Mouse (Mus musculus) forebrain, postnatal 0 days (tissue): ENCODE measurements at regions not wholly inside any gene's neighbourhood (a gene's known extent, or its start where the extent isn't known, plus 50 kb on each side); places are given as distances from the start of the nearest gene placed in this dataset.
A peak's percentile ranks its signal among the peaks of the same experiment; 100 is the strongest.

Source experiments
- ATAC-seq: fragments of 200-750 bp; cut with Nextera tagmentation; 2 replicates; pipeline ENCODE4 v1.8.0; 2017; ENCODE audit warnings: mild to moderate bottlenecking, moderate library complexity
- DNase-seq: peaks from one replicate; pipeline ENCODE4 v3.0.0-alpha.2; 2015
- H3K27ac ChIP-seq: fragments of 300-500 bp; sonication (generic); 2 replicates; pipeline ENCODE4 v1.5.1; 2014; ENCODE audit warnings: low read depth, mild to moderate bottlenecking, antibody characterized with exemption, low read length, moderate library complexity, mixed read lengths
- H3K27me3 ChIP-seq: fragments of 300-500 bp; sonication (generic); 2 replicates; pipeline ENCODE4 v1.6.1; 2014; ENCODE audit warnings: mild to moderate bottlenecking, low read length, mixed read lengths; ENCODE audit not compliant: insufficient read depth
- H3K36me3 ChIP-seq: fragments of 300-500 bp; sonication (generic); 2 replicates; pipeline ENCODE4 v1.6.1; 2014; ENCODE audit warnings: mild to moderate bottlenecking, moderate library complexity; ENCODE audit not compliant: insufficient read depth
- H3K4me1 ChIP-seq: fragments of 300-500 bp; sonication (generic); 2 replicates; pipeline ENCODE4 v1.6.1; 2014; ENCODE audit warnings: antibody characterized with exemption; ENCODE audit not compliant: insufficient read depth
- H3K4me2 ChIP-seq: fragments of 300-500 bp; sonication (generic); 2 replicates; pipeline ENCODE4 v1.6.1; 2014; ENCODE audit warnings: low read depth, mild to moderate bottlenecking, moderate library complexity
- H3K4me3 ChIP-seq: fragments of 300-500 bp; sonication (generic); 2 replicates; pipeline ENCODE4 v1.5.1; 2014; ENCODE audit warnings: low read depth, low read length, mixed read lengths
- H3K9ac ChIP-seq: fragments of 300-500 bp; sonication (generic); 2 replicates; pipeline ENCODE4 v1.6.1; 2014; ENCODE audit warnings: mild to moderate bottlenecking
- H3K9me3 ChIP-seq: fragments of 300-500 bp; sonication (generic); 2 replicates; pipeline ENCODE4 v1.6.1; 2016; ENCODE audit warnings: low read length
- CTCF ChIP-seq: sonication (generic); IDR thresholded peaks from 2 replicates; pipeline ENCODE4 v1.5.1; 2016; ENCODE audit warnings: antibody characterized with exemption, control low read depth, low read depth
- WGBS: fragments of 180-500 bp; shearing (Covaris S2); extraction: QIAGEN DNeasy Blood & Tissue Kit; methylation state at CpG from one replicate; pipeline ENCODE4 v1.1.7; 2014; 5-methylcytosine and 5-hydroxymethylcytosine counted together

GRCm38 (mm10) chr10:21756811-21757210 is 125.2 kb upstream of the Sgk1 start:
- H3K4me3 ChIP-seq, result no peak overlapping the region
- no peaks in the 10 kb centered on the region for H3K27me3 ChIP-seq
- H3K4me2 ChIP-seq, result no peak overlapping the region
- no peaks in the 10 kb centered on the region for H3K9me3 ChIP-seq
- H3K4me1 ChIP-seq, result 0 out of 2 replicates have a peak, but pooled peaks cover 4% of the 10 kb centered on the region
- H3K36me3 ChIP-seq, result no peaks in the 10 kb centered on the region
- no peak for TF ChIP-seq CTCF
- H3K9ac ChIP-seq, result no peak overlapping the region
- DNase-seq (no peak), ATAC-seq (no peak)
- H3K27ac ChIP-seq, result no peak overlapping the region
- WGBS, result 93% methylated on average over 7 of the region's 7 CpGs

GRCm38 (mm10) chr10:21758122-21758521 is 123.9 kb upstream of the Sgk1 start:
- Histone ChIP-seq H3K9me3 (no peaks in the 10 kb centered on the region), H3K36me3 (no peaks in the 10 kb centered on the region), H3K4me3 (no peak overlapping the region), H3K27me3 (no peaks in the 10 kb centered on the region), H3K9ac (no peak overlapping the region), H3K4me1 (peaks cover 8% of the 10 kb centered on the region; the same call in 1 of the 2 replicates), H3K27ac (no peak overlapping the region), H3K4me2 (no peak overlapping the region)
- DNase-seq (no peak), ATAC-seq (no peak)
- WGBS, result 90% methylated on average over 6 of the region's 6 CpGs
- TF ChIP-seq CTCF, result no peak

- peak; percentile 42 for DNase-seq
- no peaks in the 10 kb centered on the region for H3K27me3 ChIP-seq
- peak; percentile 62 for ATAC-seq
- H3K9me3 ChIP-seq, result no peaks in the 10 kb centered on the region
- WGBS, result 52% methylated on average over 5 of the region's 5 CpGs
- H3K36me3 ChIP-seq, result no peaks in the 10 kb centered on the region
- H3K4me3 ChIP-seq, result no peak overlapping the region
- H3K9ac ChIP-seq, result no peak overlapping the region
- H3K4me1 ChIP-seq, result peaks cover 4% of the 10 kb centered on the region; the same call in 1 of the 2 replicates
- no peak overlapping the region for H3K4me2 ChIP-seq
- peak overlapping the region; percentile 6; the same call in 1 of the 2 replicates for H3K27ac ChIP-seq
- TF ChIP-seq CTCF, result no peak
These were observed 119.5 kb upstream of the Sgk1 start for GRCm38 (mm10) chr10:21762516-21762915.

GRCm38 (mm10) chr10:21763017-21763964 is 118.7 kb upstream of the Sgk1 start:
- Histone ChIP-seq H3K27me3 (no peaks in the 10 kb centered on the region), H3K4me1 (peaks cover 4% of the 10 kb centered on the region; the same call in 1 of the 2 replicates), H3K4me3 (no peak overlapping the region), H3K9ac (no peak overlapping the region), H3K36me3 (no peaks in the 10 kb centered on the region), H3K4me2 (no peak overlapping the region), H3K9me3 (no peaks in the 10 kb centered on the region), H3K27ac (peak overlapping the region; percentile 54)
- WGBS, result 88% methylated on average over 17 of the region's 17 CpGs
- no peak for TF ChIP-seq CTCF
- ATAC-seq, result no peak
- DNase-seq, result no peak

GRCm38 (mm10) chr10:21764090-21764489 is 117.9 kb upstream of the Sgk1 start:
- H3K4me1 ChIP-seq, result peaks cover 4% of the 10 kb centered on the region; the same call in 1 of the 2 replicates
- TF ChIP-seq CTCF, result no peak
- ATAC-seq (peak; percentile 50), DNase-seq (peak; percentile 46)
- peak overlapping the region; percentile 35; the same call in 1 of the 2 replicates for H3K27ac ChIP-seq
- no peaks in the 10 kb centered on the region for H3K27me3 ChIP-seq
- no peak overlapping the region for H3K4me2 ChIP-seq
- H3K9ac ChIP-seq, result no peak overlapping the region
- no peaks in the 10 kb centered on the region for H3K36me3 ChIP-seq
- 74% methylated on average over 8 of the region's 8 CpGs for WGBS
- H3K9me3 ChIP-seq, result no peaks in the 10 kb centered on the region
- no peak overlapping the region for H3K4me3 ChIP-seq

- WGBS, result 89% methylated on average over 13 of the region's 13 CpGs
- no peak for TF ChIP-seq CTCF
- DNase-seq, result no peak
- no peak for ATAC-seq
- Histone ChIP-seq H3K9me3 (no peaks in the 10 kb centered on the region), H3K4me3 (no peak overlapping the region), H3K36me3 (no peaks in the 10 kb centered on the region), H3K4me2 (no peak overlapping the region), H3K9ac (no peak overlapping the region), H3K4me1 (peaks cover 4% of the 10 kb centered on the region; the same call in 1 of the 2 replicates), H3K27ac (no peak overlapping the region), H3K27me3 (no peaks in the 10 kb centered on the region)
These were observed 117.1 kb upstream of the Sgk1 start for GRCm38 (mm10) chr10:21764891-21765290.

GRCm38 (mm10) chr10:21773548-21773947 is 108.4 kb upstream of the Sgk1 start:
- ATAC-seq, result no peak
- 49% methylated on average over 4 of the region's 4 CpGs for WGBS
- no peaks in the 10 kb centered on the region for H3K36me3 ChIP-seq
- H3K27ac ChIP-seq, result no peak overlapping the region
- no peaks in the 10 kb centered on the region for H3K9me3 ChIP-seq
- H3K27me3 ChIP-seq, result no peaks in the 10 kb centered on the region
- no peak overlapping the region for H3K4me2 ChIP-seq
- no peak overlapping the region for H3K4me3 ChIP-seq
- TF ChIP-seq CTCF, result no peak
- 0 out of 2 replicates have a peak, but pooled peaks cover 9% of the 10 kb centered on the region for H3K4me1 ChIP-seq
- no peak overlapping the region for H3K9ac ChIP-seq
- no peak for DNase-seq
